Mouse (Mus musculus) forebrain, embryonic 15.5 days (tissue): ENCODE results near the gene Olfr896-ps1. TPM values are rescaled to one million over a fixed set of nuclear protein-coding genes. Genes with fewer than 3 reads are reported as not detected.

ENCODE experiments used
- ATAC-seq: fragments of 200-750 bp; cut with Nextera tagmentation; replicated peaks from 2 replicates; pipeline ENCODE4 v1.8.0; 2017; ENCODE audit warnings: mild to moderate bottlenecking, moderate TSS enrichment, moderate library complexity
- H3K27ac ChIP-seq: fragments of 300-500 bp; sonication (generic); replicated peaks from 2 replicates; pipeline ENCODE4 v1.5.1; 2015; ENCODE audit warnings: mild to moderate bottlenecking, inconsistent platforms
- H3K27me3 ChIP-seq: fragments of 300-500 bp; sonication (generic); 2 replicates; pipeline ENCODE4 v1.6.1; 2015; ENCODE audit warnings: inconsistent platforms
- H3K36me3 ChIP-seq: fragments of 300-500 bp; sonication (generic); 2 replicates; pipeline ENCODE4 v1.6.1; 2015; ENCODE audit warnings: mild to moderate bottlenecking, inconsistent platforms
- H3K4me1 ChIP-seq: fragments of 300-500 bp; sonication (generic); 2 replicates; pipeline ENCODE4 v1.6.1; 2015; ENCODE audit warnings: inconsistent platforms
- H3K4me2 ChIP-seq: fragments of 300-500 bp; sonication (generic); replicated peaks from 2 replicates; pipeline ENCODE4 v1.6.1; 2015; ENCODE audit warnings: mild to moderate bottlenecking, inconsistent platforms
- H3K4me3 ChIP-seq: fragments of 300-500 bp; sonication (generic); 2 replicates; pipeline ENCODE4 v1.5.1; 2015; ENCODE audit warnings: mild to moderate bottlenecking, inconsistent platforms
- H3K9ac ChIP-seq: fragments of 300-500 bp; sonication (generic); replicated peaks from 2 replicates; pipeline ENCODE4 v1.6.1; 2015; ENCODE audit warnings: mild to moderate bottlenecking, inconsistent platforms
- H3K9me3 ChIP-seq: fragments of 300-500 bp; sonication (generic); 2 replicates; pipeline ENCODE4 v1.6.1; 2016; ENCODE audit warnings: inconsistent platforms
- WGBS: fragments of 180-500 bp; shearing (Covaris S2); methylation state at CpG from one replicate; pipeline ENCODE4 v1.1.7; 2015; ENCODE audit warnings: mixed read lengths; 5-methylcytosine and 5-hydroxymethylcytosine counted together
- polyA plus RNA-seq: library from polyadenylated mRNA; unstranded; fragments of >200 nt; fragmentation: Nextera tagmentation; extraction: Ambion mirVana; gene quantifications from 2 replicates; pipeline ENCODE4 v1.2.1, GENCODE M21; 2015

Olfr896-ps1 gene
- not detected in 2 replicates for polyA plus RNA-seq

GRCm38 (mm10) chr9:38290807-38291206, at the start of gene Olfr896-ps1:
Gene Olfr896-ps1 (plus strand): TSS chr9:38291107.
- H3K9me3 ChIP-seq: no peaks in the 10 kb centered on the region
- no peak within 1 kb of the TSS for H3K4me2 ChIP-seq
- 90% methylated on average over 1 of the region's 1 CpGs for WGBS
- H3K4me3 ChIP-seq: no peak within 1 kb of the TSS
- H3K9ac ChIP-seq: no peak within 1 kb of the TSS
- no peaks in the 10 kb centered on the region for H3K27me3 ChIP-seq
- no peaks in the 10 kb centered on the region for H3K36me3 ChIP-seq
- ATAC-seq: no peak
- H3K27ac ChIP-seq: no peak within 1 kb of the TSS
- H3K4me1 ChIP-seq: no peaks in the 10 kb centered on the region

DNA sequence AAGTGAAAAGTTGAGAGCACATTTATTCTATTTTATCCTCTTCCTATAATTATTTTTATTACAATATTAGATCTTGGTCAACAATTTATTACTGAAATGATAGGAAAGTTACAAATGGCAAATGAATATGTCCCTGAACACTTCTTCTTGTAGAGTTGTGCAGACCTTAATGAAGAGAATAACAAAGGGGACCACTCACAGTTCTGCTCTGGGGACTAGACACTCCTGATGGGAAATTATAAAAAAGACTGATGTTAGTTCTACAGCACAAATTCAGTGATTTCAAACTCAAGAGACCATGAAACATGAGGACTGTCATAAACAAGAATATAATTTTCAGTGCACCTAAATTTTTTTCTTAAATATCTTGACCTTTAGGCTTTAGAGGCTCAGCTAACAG, 38.4 kb upstream of the Olfr896-ps1 start, which contains the start of gene Olfr143:
Gene Olfr143, plus strand, starts transcription at position 301 of the 400 bp plus-strand sequence.
- H3K9ac ChIP-seq: no peak within 1 kb of the TSS
- no peaks in the 10 kb centered on the region for H3K36me3 ChIP-seq
- no peaks in the 10 kb centered on the region for H3K27me3 ChIP-seq
- H3K4me2 ChIP-seq: no peak within 1 kb of the TSS
- no peaks in the 10 kb centered on the region for H3K4me1 ChIP-seq
- H3K9me3 ChIP-seq: no peaks in the 10 kb centered on the region
- ATAC-seq: no peak
- H3K4me3 ChIP-seq: no peak within 1 kb of the TSS
- no peak within 1 kb of the TSS for H3K27ac ChIP-seq

GRCm38 (mm10) chr9:38267551-38267950, 23.4 kb upstream of the Olfr896-ps1 start, which contains the start of gene Olfr895:
Gene Olfr895 (plus strand): TSS chr9:38267851.
- Histone ChIP-seq H3K4me1 (no peaks in the 10 kb centered on the region), H3K4me2 (no peak within 1 kb of the TSS), H3K27me3 (no peaks in the 10 kb centered on the region), H3K36me3 (no peaks in the 10 kb centered on the region), H3K4me3 (no peak within 1 kb of the TSS), H3K27ac (no peak within 1 kb of the TSS), H3K9ac (no peak within 1 kb of the TSS), H3K9me3 (no peaks in the 10 kb centered on the region)
- ATAC-seq: no peak

GRCm38 (mm10) chr9:38328760-38329159, 37.9 kb downstream of the Olfr896-ps1 start, which contains the start of gene Olfr25:
Gene Olfr25 (plus strand): TSS chr9:38329060.
- Histone ChIP-seq H3K4me3 (no peak within 1 kb of the TSS), H3K27me3 (no peaks in the 10 kb centered on the region), H3K36me3 (no peaks in the 10 kb centered on the region), H3K27ac (no peak within 1 kb of the TSS), H3K4me2 (no peak within 1 kb of the TSS), H3K9ac (no peak within 1 kb of the TSS), H3K9me3 (no peaks in the 10 kb centered on the region), H3K4me1 (no peaks in the 10 kb centered on the region)
- no peak for ATAC-seq
- WGBS: 64% methylated on average over 3 of the region's 3 CpGs

Other genes starting within 250 kb of the Olfr896-ps1 start
- gene Olfr884, start 244.6 kb upstream of the Olfr896-ps1 start, polyA plus RNA-seq: not detected in 2 replicates
- not detected in 2 replicates for gene Olfr885, start 229.8 kb upstream of the Olfr896-ps1 start, polyA plus RNA-seq
- gene Olfr887, start 207.0 kb upstream of the Olfr896-ps1 start, polyA plus RNA-seq: not detected in 2 replicates
- not detected in 2 replicates for gene Olfr888, start 183.0 kb upstream of the Olfr896-ps1 start, polyA plus RNA-seq
- gene Olfr889, start 175.9 kb upstream of the Olfr896-ps1 start, polyA plus RNA-seq: 0.03 and 0.10 TPM in 2 replicates
- not detected in 2 replicates for gene Olfr890, start 148.6 kb upstream of the Olfr896-ps1 start, polyA plus RNA-seq
- gene Olfr891, start 110.3 kb upstream of the Olfr896-ps1 start, polyA plus RNA-seq: not detected in 2 replicates
- not detected in 2 replicates for gene Olfr893, start 82.7 kb upstream of the Olfr896-ps1 start, polyA plus RNA-seq
- not detected in 2 replicates for gene Olfr894, start 73.1 kb upstream of the Olfr896-ps1 start, polyA plus RNA-seq
- not detected in 2 replicates for gene Olfr143, start 38.3 kb upstream of the Olfr896-ps1 start, polyA plus RNA-seq
- gene Olfr895, start 23.3 kb upstream of the Olfr896-ps1 start, polyA plus RNA-seq: not detected in 2 replicates
- not detected in 2 replicates for gene Olfr25, start 38.0 kb downstream of the Olfr896-ps1 start, polyA plus RNA-seq
- gene Olfr898, start 57.3 kb downstream of the Olfr896-ps1 start, polyA plus RNA-seq: not detected in 2 replicates
- not detected in 2 replicates for gene Olfr250, start 75.8 kb downstream of the Olfr896-ps1 start, polyA plus RNA-seq
- not detected in 2 replicates for gene Olfr251, start 86.0 kb downstream of the Olfr896-ps1 start, polyA plus RNA-seq
- not detected in 2 replicates for gene Olfr147, start 110.6 kb downstream of the Olfr896-ps1 start, polyA plus RNA-seq
- not detected in 2 replicates for gene Olfr901, start 138.3 kb downstream of the Olfr896-ps1 start, polyA plus RNA-seq
- not detected in 2 replicates for gene Olfr902, start 156.5 kb downstream of the Olfr896-ps1 start, polyA plus RNA-seq
- not detected in 2 replicates for gene Olfr904, start 172.0 kb downstream of the Olfr896-ps1 start, polyA plus RNA-seq
- gene Olfr905, start 180.0 kb downstream of the Olfr896-ps1 start, polyA plus RNA-seq: not detected in 2 replicates
- not detected in 2 replicates for gene Olfr906, start 196.0 kb downstream of the Olfr896-ps1 start, polyA plus RNA-seq
- gene Olfr907, start 204.7 kb downstream of the Olfr896-ps1 start, polyA plus RNA-seq: not detected in 2 replicates
- gene Olfr911-ps1, start 230.5 kb downstream of the Olfr896-ps1 start, polyA plus RNA-seq: not detected in 2 replicates
- gene Olfr910, start 246.7 kb downstream of the Olfr896-ps1 start, polyA plus RNA-seq: not detected in 2 replicates